9 mouse cellular contexts compared by ENCODE assay signal in the genomic region with DNA sequence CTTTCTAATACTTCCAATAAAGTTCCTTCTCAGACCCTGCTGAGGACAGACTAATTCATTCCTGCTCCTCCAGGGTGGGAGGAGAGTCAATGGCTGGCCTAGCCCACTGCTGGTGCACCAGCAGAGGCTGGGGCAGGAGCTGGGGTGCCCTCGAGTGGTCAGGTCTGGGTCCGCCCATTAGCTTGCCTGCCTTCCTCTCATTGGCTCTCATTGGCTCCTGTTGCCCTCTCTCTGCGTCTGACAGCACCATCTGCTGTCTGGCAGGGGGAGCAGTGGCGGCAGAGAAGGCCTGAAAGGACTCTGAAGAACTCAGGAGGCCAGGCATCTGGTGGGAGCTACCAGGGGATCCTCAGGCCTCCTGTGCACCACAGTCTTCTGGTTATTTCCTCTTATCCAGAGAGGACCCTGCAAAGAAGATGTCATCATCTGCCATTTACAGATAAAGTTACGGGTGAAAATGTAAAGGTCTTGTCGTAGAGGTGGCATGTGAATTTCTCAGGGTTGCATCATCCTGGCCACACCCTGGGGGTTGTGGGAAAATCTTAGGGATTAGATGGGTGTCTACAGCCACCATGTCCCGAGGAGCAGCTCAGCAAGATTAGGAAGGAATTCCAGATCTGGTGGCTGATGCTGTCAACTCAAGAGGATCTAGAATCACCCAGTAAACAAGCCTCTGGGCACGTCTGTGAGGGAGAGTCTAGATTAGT.
DNase-seq lines count a peak whose midpoint lies in the region; ATAC-seq and TF ChIP-seq lines count a peak whose summit lies in the region.
"Had no signal": no experiment of that assay in that cellular context is flagged by ENCODE, and none has a peak within 500 bp of the region (broad histone marks: within the 10 kb centered on the region; RNA-seq: fewer than 3 reads in every experiment).

No protein-coding gene starts in this region.

- 46% methylated on average over 8 of the region's 8 CpGs for WGBS in kidney, embryonic 15.5 days
- WGBS in lung, postnatal 0 days: 43% methylated on average over 8 of the region's 8 CpGs

- H3K27me3 ChIP-seq in kidney, embryonic 15.5 days: no peaks in the 10 kb centered on the region
- no peaks in the 10 kb centered on the region for H3K27me3 ChIP-seq in lung, postnatal 0 days (replicated peaks; ENCODE audit: insufficient read depth, low read length)
- H3K27me3 ChIP-seq: limb, embryonic 13.5 days had no signal

- TF ChIP-seq CTCF in brain, embryonic 14.5 days (IDR thresholded peaks at IDR 0.05; ENCODE audit: borderline replicate concordance, extremely low read depth, insufficient read depth, insufficient read length): no peak
- peak; percentile 59 for TF ChIP-seq CTCF in lung, postnatal 0 days (IDR thresholded peaks at IDR 0.05)

- no peak overlapping the region for H3K4me3 ChIP-seq in kidney, embryonic 15.5 days (replicated peaks)
- no peak overlapping the region for H3K4me3 ChIP-seq in lung, postnatal 0 days (ENCODE audit: low read depth, low read length)
- H3K4me3 ChIP-seq: limb, embryonic 13.5 days had no signal

- H3K9ac ChIP-seq in kidney, embryonic 15.5 days: no peak overlapping the region
- no peak overlapping the region for H3K9ac ChIP-seq in lung, postnatal 0 days (replicated peaks; ENCODE audit: low read depth)
- H3K9ac ChIP-seq: limb, embryonic 13.5 days had no signal

- peak; percentile 31 for DNase-seq in kidney, postnatal 10 days
- DNase-seq in ES-CJ7 (ENCODE audit: low read depth, low spot score): peak; percentile 87
- peak; percentile 40 for DNase-seq in brain, embryonic 14.5 days (ENCODE audit: low read depth)
- peak; percentile 26 for DNase-seq in lung, postnatal 0 days (ENCODE audit: low spot score)
- no peak for DNase-seq in spleen, postnatal 4 days (ENCODE audit: low spot score in 2 of 2)
- no peak for DNase-seq in right cerebral cortex, adult 2 months (ENCODE audit: low spot score in 2 of 2)
- DNase-seq in urinary bladder, postnatal 25 days (ENCODE audit: low spot score): no peak

- no peak for ATAC-seq in kidney, embryonic 15.5 days (replicated peaks; ENCODE audit: low FRiP score)
- ATAC-seq in lung, postnatal 0 days: peak; percentile 58

- peaks cover 5% of the 10 kb centered on the region; the same call in 1 of the 2 replicates for H3K4me1 ChIP-seq in kidney, embryonic 15.5 days
- H3K4me1 ChIP-seq in lung, postnatal 0 days (ENCODE audit: insufficient read depth, low read depth, low read length): no peaks in the 10 kb centered on the region
- H3K4me1 ChIP-seq: limb, embryonic 13.5 days had no signal

- no peak overlapping the region for H3K27ac ChIP-seq in kidney, embryonic 15.5 days
- no peak overlapping the region for H3K27ac ChIP-seq in lung, postnatal 0 days (ENCODE audit: low read length)
- H3K27ac ChIP-seq: limb, embryonic 13.5 days had no signal

- TF ChIP-seq EP300 in lung, postnatal 0 days (IDR thresholded peaks at IDR 0.05): no peak

- no peak overlapping the region for H3K4me2 ChIP-seq in kidney, embryonic 15.5 days
- H3K4me2 ChIP-seq in lung, postnatal 0 days (replicated peaks; ENCODE audit: low read depth, low read length): no peak overlapping the region
- H3K4me2 ChIP-seq: limb, embryonic 13.5 days had no signal

- no peaks in the 10 kb centered on the region for H3K9me3 ChIP-seq in kidney, embryonic 15.5 days (replicated peaks)
- no peaks in the 10 kb centered on the region for H3K9me3 ChIP-seq in lung, postnatal 0 days (ENCODE audit: low read length)
- H3K9me3 ChIP-seq: limb, embryonic 13.5 days had no signal

- TF ChIP-seq POLR2A in brain, embryonic 14.5 days (IDR thresholded peaks at IDR 0.05; ENCODE audit: borderline replicate concordance, extremely low read depth, insufficient read depth, insufficient read length, poor library complexity, severe bottlenecking): no peak

- no peaks in the 10 kb centered on the region for H3K36me3 ChIP-seq in kidney, embryonic 15.5 days
- no peaks in the 10 kb centered on the region for H3K36me3 ChIP-seq in lung, postnatal 0 days (ENCODE audit: insufficient read depth, low read length)
- H3K36me3 ChIP-seq: limb, embryonic 13.5 days had no signal

Comparison
In these comparisons a context has a peak if more than half of its experiments do, and no peak if none do; other contexts are left out.
1. DNase-seq: peak in kidney, postnatal 10 days (single experiment), ES-CJ7 (single experiment), brain, embryonic 14.5 days (single experiment) and lung, postnatal 0 days (single experiment); none in spleen, postnatal 4 days (0 of 2), right cerebral cortex, adult 2 months (0 of 2) and urinary bladder, postnatal 25 days (single experiment).